Mouse (Mus musculus) C2C12 (cell line): ENCODE results near the gene Ufm1. TPM values are rescaled to one million over a fixed set of nuclear protein-coding genes. Genes with fewer than 3 reads are reported as not detected.

Source experiments
- H3K27me3 ChIP-seq: one replicate; pipeline ENCODE4 v1.6.1; 2011; ENCODE audit not compliant: control insufficient read depth, insufficient read depth, insufficient read length
- H3K36me3 ChIP-seq: one replicate; pipeline ENCODE4 v1.6.1; 2011; ENCODE audit not compliant: control insufficient read depth, insufficient read depth
- H3K4me3 ChIP-seq: one replicate; pipeline ENCODE4 v1.5.1; 2011; ENCODE audit warnings: mild to moderate bottlenecking, control low read depth; ENCODE audit not compliant: poor library complexity, insufficient read depth, severe bottlenecking
- H3K79me2 ChIP-seq: one replicate; pipeline ENCODE4 v1.6.1; 2011; ENCODE audit not compliant: control insufficient read depth, insufficient read depth
- H3K79me3 ChIP-seq: one replicate; pipeline ENCODE4 v1.6.1; 2011; ENCODE audit warnings: low read depth, control low read depth
- H3ac ChIP-seq: one replicate; pipeline ENCODE3; 2011; ENCODE audit warnings: low read depth; ENCODE audit not compliant: control insufficient read depth, insufficient read length
- CEBPB ChIP-seq: IDR thresholded peaks from one replicate; pipeline ENCODE4 v1.6.1; 2011; ENCODE audit warnings: low read depth, mild to moderate bottlenecking, control low read depth, moderate library complexity
- CTCF ChIP-seq: IDR thresholded peaks from one replicate; pipeline ENCODE4 v1.5.1; 2011; ENCODE audit not compliant: control insufficient read depth, insufficient read depth, insufficient read length
- FOSL1 ChIP-seq: IDR thresholded peaks from one replicate; pipeline ENCODE4 v1.8.0; 2011; ENCODE audit warnings: mild to moderate bottlenecking, low read length; ENCODE audit not compliant: poor library complexity, insufficient read depth, severe bottlenecking
- MAX ChIP-seq: IDR thresholded peaks from one replicate; pipeline ENCODE4 v1.6.1; 2011; ENCODE audit warnings: mild to moderate bottlenecking, control low read depth
- MYOD1 ChIP-seq: IDR thresholded peaks from one replicate; pipeline ENCODE4 v1.6.1; 2011; ENCODE audit warnings: low read depth; ENCODE audit not compliant: control insufficient read depth, insufficient read length
- MYOG ChIP-seq: IDR thresholded peaks from one replicate; pipeline ENCODE4 v1.6.1; 2011; ENCODE audit not compliant: control insufficient read depth, insufficient read length; ENCODE audit errors: extremely low read depth
- USF1 ChIP-seq: IDR thresholded peaks from one replicate; pipeline ENCODE4 v1.6.1; 2011; ENCODE audit warnings: low read depth, mild to moderate bottlenecking, control low read depth, moderate library complexity
- polyA plus RNA-seq: library from polyadenylated mRNA; unstranded; fragments of >200 nt; fragmentation: generic; extraction: Trizol; gene quantifications from one replicate; pipeline ENCODE4 v1.2.1, GENCODE M21; 2012; ENCODE audit warnings: missing spikeins

The Ufm1 gene
- polyA plus RNA-seq, 1 experiment = 66.3 TPM

GRCm38 (mm10) chr3:53844786-53845185 is 18.8 kb downstream of the Ufm1 start, which contains the start of gene Gm10985:
Gm10985 (plus strand) TSS chr3:53845086.
- H3K4me3 ChIP-seq = no peak within 1 kb of the TSS
- no peaks in the 10 kb centered on the region for H3K79me2 ChIP-seq
- H3K36me3 ChIP-seq = no peaks in the 10 kb centered on the region
- H3ac ChIP-seq = no peak within 1 kb of the TSS
- TF ChIP-seq USF1 (no peak), CEBPB (no peak), MYOD1 (no peak), MAX (no peak), FOSL1 (no peak), MYOG (no peak), CTCF (no peak)
- no peaks in the 10 kb centered on the region for H3K27me3 ChIP-seq
- no peaks in the 10 kb centered on the region for H3K79me3 ChIP-seq

GRCm38 (mm10) chr3:53834238-53834637 is 29.4 kb downstream of the Ufm1 start:
- H3K27me3 ChIP-seq = no peaks in the 10 kb centered on the region
- TF ChIP-seq MAX (no peak), MYOG (no peak), CTCF (no peak), USF1 (no peak), FOSL1 (no peak), MYOD1 (no peak), CEBPB (no peak)
- no peaks in the 10 kb centered on the region for H3K79me3 ChIP-seq
- H3K4me3 ChIP-seq = no peak overlapping the region
- no peaks in the 10 kb centered on the region for H3K79me2 ChIP-seq
- H3K36me3 ChIP-seq = no peaks in the 10 kb centered on the region
- no peak overlapping the region for H3ac ChIP-seq

- Histone ChIP-seq H3K27me3 (no peaks in the 10 kb centered on the region), H3ac (no peak overlapping the region), H3K79me3 (no peaks in the 10 kb centered on the region), H3K79me2 (no peaks in the 10 kb centered on the region), H3K4me3 (no peak overlapping the region), H3K36me3 (no peaks in the 10 kb centered on the region)
- TF ChIP-seq CTCF (no peak), USF1 (no peak), MAX (no peak), FOSL1 (no peak), CEBPB (no peak), MYOD1 (no peak), MYOG (no peak)
These were observed 50.1 kb downstream of the Ufm1 start for GRCm38 (mm10) chr3:53813421-53813977.

Other genes with a start within 250 kb of the Ufm1 start
- gene Frem2, start 206.5 kb downstream of the Ufm1 start, polyA plus RNA-seq = not detected
- not detected for gene Gm10985, start 18.7 kb downstream of the Ufm1 start, polyA plus RNA-seq